In the genomic region with DNA sequence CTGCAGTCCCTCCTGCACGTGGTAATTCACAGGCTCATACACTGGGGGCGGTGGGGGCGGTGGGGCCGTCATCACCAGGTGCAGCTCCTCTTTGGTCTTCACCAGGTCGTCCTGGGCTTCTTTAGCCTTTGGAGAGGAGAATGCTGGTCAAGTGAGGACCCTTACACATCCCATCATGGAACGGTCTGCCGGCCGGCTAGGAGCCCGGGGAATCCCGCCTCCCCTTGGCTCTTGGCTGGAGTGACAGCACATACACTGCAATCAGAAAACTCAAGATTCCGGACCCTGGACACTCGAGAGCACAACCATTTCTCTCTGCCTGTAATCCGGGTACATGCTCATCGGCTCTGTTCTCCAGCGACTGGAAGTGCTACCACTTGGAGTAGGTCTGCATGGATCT, we compare ENCODE assay signal across 22 mouse cellular contexts. TPM values are rescaled to one million over a fixed set of nuclear protein-coding genes. Genes with fewer than 3 reads are reported as not detected.
A peak's percentile ranks its signal among the peaks of the same experiment; 100 is the strongest.
DNase-seq lines count a peak whose midpoint lies in the region; ATAC-seq and TF ChIP-seq lines count a peak whose summit lies in the region.
"Had no signal": no experiment of that assay in that cellular context is flagged by ENCODE, and none has a peak within 500 bp of the region (broad histone marks: within the 10 kb centered on the region; RNA-seq: fewer than 3 reads in every experiment).

No protein-coding gene starts in this region.

- no peak overlapping the region for H3K4me3 ChIP-seq in heart, embryonic 10.5 days
- no peak overlapping the region for H3K4me3 ChIP-seq in liver, postnatal 0 days (ENCODE audit: low read depth, low read length)
- H3K4me3 ChIP-seq in liver, embryonic 12.5 days, result no peak overlapping the region
- no peak overlapping the region for H3K4me3 ChIP-seq in limb, embryonic 10.5 days
- H3K4me3 ChIP-seq: embryonic facial prominence, embryonic 12.5 days; intestine, embryonic 15.5 days had no signal

- H3K9ac ChIP-seq in liver, postnatal 0 days (replicated peaks), result no peak overlapping the region
- no peak overlapping the region for H3K9ac ChIP-seq in liver, embryonic 12.5 days
- H3K9ac ChIP-seq: embryonic facial prominence, embryonic 12.5 days; intestine, embryonic 15.5 days had no signal

- H3K27me3 ChIP-seq in heart, embryonic 10.5 days (ENCODE audit: insufficient read depth, poor library complexity, severe bottlenecking), result no peaks in the 10 kb centered on the region
- no peaks in the 10 kb centered on the region for H3K27me3 ChIP-seq in liver, postnatal 0 days (ENCODE audit: insufficient read depth, low read length)
- H3K27me3 ChIP-seq in liver, embryonic 12.5 days (replicated peaks), result no peaks in the 10 kb centered on the region
- H3K27me3 ChIP-seq in limb, embryonic 10.5 days (ENCODE audit: low read depth, poor library complexity, severe bottlenecking), result no peaks in the 10 kb centered on the region
- H3K27me3 ChIP-seq: embryonic facial prominence, embryonic 12.5 days; intestine, embryonic 15.5 days had no signal

- 87% methylated on average over 15 of the region's 15 CpGs for WGBS in heart, embryonic 10.5 days
- WGBS in liver, postnatal 0 days (ENCODE audit: insufficient replicate concordance), result 90% methylated on average over 15 of the region's 15 CpGs
- 87% methylated on average over 15 of the region's 15 CpGs for WGBS in liver, embryonic 12.5 days (ENCODE audit: insufficient replicate concordance)
- WGBS in limb, embryonic 10.5 days, result 89% methylated on average over 15 of the region's 15 CpGs

- H3K4me2 ChIP-seq in liver, postnatal 0 days (ENCODE audit: low read depth, low read length), result no peak overlapping the region
- H3K4me2 ChIP-seq in liver, embryonic 12.5 days, result no peak overlapping the region
- H3K4me2 ChIP-seq: embryonic facial prominence, embryonic 12.5 days; heart, embryonic 11.5 days; intestine, embryonic 15.5 days had no signal

- TF ChIP-seq CTCF in liver, postnatal 0 days (IDR thresholded peaks at IDR 0.05; ENCODE audit: low read depth), result no peak

- ATAC-seq in liver, postnatal 0 days, result no peak
- ATAC-seq in liver, embryonic 12.5 days, result no peak
- ATAC-seq: hindbrain, embryonic 16.5 days; intestine, embryonic 15.5 days; lung, postnatal 0 days; midbrain, embryonic 16.5 days had no signal

- peak; percentile 69 for DNase-seq in heart, embryonic 10.5 days (ENCODE audit: low spot score)
- no peak for DNase-seq in heart, postnatal 10 days
- peak; percentile 10 for DNase-seq in liver, postnatal 0 days
- peak; percentile 8 for DNase-seq in thymus, postnatal 14 days
- DNase-seq in thymus, postnatal 36 days, result no peak
- DNase-seq in limb, embryonic 10.5 days (ENCODE audit: low spot score), result peak; percentile 20
- no peak for DNase-seq in natural killer cell, adult 2 months (ENCODE audit: low spot score in 2 of 2)
- DNase-seq: adrenal gland, adult 8-10 months; cerebellum, adult 9-10 months; embryo, embryonic 11 days; gastrocnemius, postnatal 14 days; layer of hippocampus, adult 9-11 months; lung, adult 18-20 months had no signal

- TF ChIP-seq EP300 in liver, postnatal 0 days (IDR thresholded peaks at IDR 0.05; ENCODE audit: low read depth), result no peak

- intact Hi-C loops in heart, postnatal 10 days (cut with DNase I), result no loop called here

- peak overlapping the region; percentile 18; the same call in 1 of the 2 replicates for H3K27ac ChIP-seq in heart, embryonic 10.5 days
- H3K27ac ChIP-seq in liver, postnatal 0 days (ENCODE audit: low read depth), result no peak overlapping the region
- no peak overlapping the region for H3K27ac ChIP-seq in liver, embryonic 12.5 days
- no peak overlapping the region for H3K27ac ChIP-seq in limb, embryonic 10.5 days
- H3K27ac ChIP-seq: embryonic facial prominence, embryonic 12.5 days; kidney, postnatal 0 days had no signal

- H3K9me3 ChIP-seq in heart, embryonic 10.5 days, result no peaks in the 10 kb centered on the region
- no peaks in the 10 kb centered on the region for H3K9me3 ChIP-seq in liver, postnatal 0 days (ENCODE audit: low read length)
- no peaks in the 10 kb centered on the region for H3K9me3 ChIP-seq in liver, embryonic 12.5 days (replicated peaks)
- no peaks in the 10 kb centered on the region for H3K9me3 ChIP-seq in limb, embryonic 10.5 days (replicated peaks)
- H3K9me3 ChIP-seq: embryonic facial prominence, embryonic 12.5 days; G1E; intestine, embryonic 15.5 days had no signal

- peaks cover 52% of the 10 kb centered on the region for H3K4me1 ChIP-seq in heart, embryonic 10.5 days
- peaks cover 26% of the 10 kb centered on the region for H3K4me1 ChIP-seq in liver, postnatal 0 days (ENCODE audit: insufficient read depth)
- H3K4me1 ChIP-seq in liver, embryonic 12.5 days, result peaks cover 22% of the 10 kb centered on the region
- peaks cover 50% of the 10 kb centered on the region for H3K4me1 ChIP-seq in limb, embryonic 10.5 days

- peaks cover 56% of the 10 kb centered on the region for H3K36me3 ChIP-seq in heart, embryonic 10.5 days
- peaks cover 47% of the 10 kb centered on the region for H3K36me3 ChIP-seq in liver, postnatal 0 days (replicated peaks; ENCODE audit: insufficient read depth, low read length)
- peaks cover 74% of the 10 kb centered on the region for H3K36me3 ChIP-seq in liver, embryonic 12.5 days
- peaks cover 21% of the 10 kb centered on the region for H3K36me3 ChIP-seq in limb, embryonic 10.5 days

RNA-seq across cellular contexts. Expression of gene Ezr, which starts 42.8 kb away (rescaled TPM):
- polyA plus RNA-seq in heart, embryonic 10.5 days (2016; fragmentation: Nextera tagmentation; extraction: Ambion mirVana), result 121 and 125 TPM in 2 replicates
- 10 to 100 TPM; 68.1 to 83.6 TPM for total RNA-seq in heart, postnatal 10 days (2021)
- polyA plus RNA-seq in liver, postnatal 0 days (2015; fragmentation: Nextera tagmentation; extraction: Ambion mirVana), result 32.0 and 34.8 TPM in 2 replicates
- polyA plus RNA-seq in liver, embryonic 12.5 days (2016; fragmentation: Nextera tagmentation; extraction: Ambion mirVana), result 67.9 and 72.4 TPM in 2 replicates
- polyA plus RNA-seq in limb, embryonic 10.5 days (2016; fragmentation: Nextera tagmentation; extraction: Ambion mirVana), result 24.8 and 26.2 TPM in 2 replicates

Comparison
In these comparisons a context has a peak if more than half of its experiments do, and no peak if none do; other contexts are left out.
1. DNase-seq: peak in heart, embryonic 10.5 days (single experiment), liver, postnatal 0 days (single experiment), thymus, postnatal 14 days (single experiment) and limb, embryonic 10.5 days (single experiment); none in heart, postnatal 10 days (0 of 2), thymus, postnatal 36 days (0 of 2) and natural killer cell, adult 2 months (0 of 2).